ENCODE assay signal across 10 mouse cellular contexts in genomic region chr7:100392265-100392664, GRCm38 (mm10). TPM values are rescaled to one million over a fixed set of nuclear protein-coding genes. Genes with fewer than 3 reads are reported as not detected.
DNase-seq lines count a peak whose midpoint lies in the region; ATAC-seq and TF ChIP-seq lines count a peak whose summit lies in the region.
"Had no signal": no experiment of that assay in that cellular context is flagged by ENCODE, and none has a peak within 500 bp of the region (broad histone marks: within the 10 kb centered on the region; RNA-seq: fewer than 3 reads in every experiment).

No protein-coding gene starts in this region.

- peaks cover 2% of the 10 kb centered on the region; the same call in 1 of the 2 replicates for H3K36me3 ChIP-seq in stomach, postnatal 0 days (ENCODE audit: control insufficient read depth, insufficient read depth, low read length)
- peaks cover 65% of the 10 kb centered on the region for H3K36me3 ChIP-seq in neural tube, embryonic 15.5 days

- H3K9ac ChIP-seq in stomach, postnatal 0 days (ENCODE audit: low read length) = no peak overlapping the region
- no peak overlapping the region for H3K9ac ChIP-seq in neural tube, embryonic 15.5 days (replicated peaks)
- H3K9ac ChIP-seq: hindbrain, embryonic 13.5 days had no signal

- no peaks in the 10 kb centered on the region for H3K4me1 ChIP-seq in stomach, postnatal 0 days (replicated peaks; ENCODE audit: control insufficient read depth, insufficient read depth)
- H3K4me1 ChIP-seq in neural tube, embryonic 15.5 days = no peaks in the 10 kb centered on the region
- H3K4me1 ChIP-seq: hindbrain, embryonic 13.5 days had no signal

- peak; percentile 6 to 7 for DNase-seq in cerebellum, postnatal 14 days
- DNase-seq in cerebellum, adult 11-12 months = no peak
- DNase-seq in kidney, postnatal 14 days = peak; percentile 18
- DNase-seq in kidney, adult 8-10 months = no peak
- DNase-seq in right cerebral cortex, postnatal 14 days = peak; percentile 24
- DNase-seq in right cerebral cortex, adult 18-20 months = no peak
- peak; percentile 20 for DNase-seq in stomach, postnatal 0 days (ENCODE audit: low spot score)
- DNase-seq: cerebellum, postnatal 36 days had no signal

- no peak overlapping the region for H3K4me2 ChIP-seq in stomach, postnatal 0 days (replicated peaks; ENCODE audit: low read depth)
- no peak overlapping the region for H3K4me2 ChIP-seq in neural tube, embryonic 15.5 days
- H3K4me2 ChIP-seq: hindbrain, embryonic 13.5 days had no signal

- no peaks in the 10 kb centered on the region for H3K27me3 ChIP-seq in stomach, postnatal 0 days (ENCODE audit: control insufficient read depth, insufficient read depth, low read length)
- no peaks in the 10 kb centered on the region for H3K27me3 ChIP-seq in neural tube, embryonic 15.5 days (replicated peaks)
- H3K27me3 ChIP-seq: hindbrain, embryonic 13.5 days had no signal

- 75% methylated on average over 2 of the region's 2 CpGs for WGBS in stomach, postnatal 0 days
- 83% methylated on average over 2 of the region's 2 CpGs for WGBS in neural tube, embryonic 15.5 days

- H3K27ac ChIP-seq in stomach, postnatal 0 days (replicated peaks) = no peak overlapping the region
- no peak overlapping the region for H3K27ac ChIP-seq in neural tube, embryonic 15.5 days (replicated peaks)
- H3K27ac ChIP-seq: hindbrain, embryonic 13.5 days had no signal

- no peak overlapping the region for H3K4me3 ChIP-seq in stomach, postnatal 0 days (ENCODE audit: low read depth, low read length)
- H3K4me3 ChIP-seq in neural tube, embryonic 15.5 days (replicated peaks) = no peak overlapping the region
- H3K4me3 ChIP-seq: hindbrain, embryonic 13.5 days had no signal

- peak; percentile 57 for TF ChIP-seq CTCF in stomach, postnatal 0 days (IDR thresholded peaks at IDR 0.05; ENCODE audit: low read depth)

- ATAC-seq in stomach, postnatal 0 days (ENCODE audit: low FRiP score, low TSS enrichment) = no peak
- no peak for ATAC-seq in neural tube, embryonic 15.5 days (ENCODE audit: low FRiP score)

- no peak for TF ChIP-seq EP300 in stomach, postnatal 0 days (optimal IDR thresholded peaks at IDR 0.05)

- no peaks in the 10 kb centered on the region for H3K9me3 ChIP-seq in stomach, postnatal 0 days (ENCODE audit: control insufficient read depth, low read length)
- H3K9me3 ChIP-seq in neural tube, embryonic 15.5 days (replicated peaks) = no peaks in the 10 kb centered on the region
- H3K9me3 ChIP-seq: hindbrain, embryonic 13.5 days had no signal

RNA-seq across cellular contexts. Expression of gene Ppme1, which starts 20.2 kb away (rescaled TPM):
- 27.2 and 28.0 TPM in 2 replicates for polyA plus RNA-seq in stomach, postnatal 0 days (2015; fragmentation: Nextera tagmentation; extraction: Ambion mirVana)
- polyA plus RNA-seq in neural tube, embryonic 15.5 days (2015; fragmentation: Nextera tagmentation; extraction: Ambion mirVana) = 142 and 165 TPM in 2 replicates

RNA-seq across cellular contexts. Expression of gene C2cd3, which starts 20.2 kb away (rescaled TPM):
- polyA plus RNA-seq in stomach, postnatal 0 days (2015; fragmentation: Nextera tagmentation; extraction: Ambion mirVana) = 5.2 and 5.6 TPM in 2 replicates
- 15.9 and 17.0 TPM in 2 replicates for polyA plus RNA-seq in neural tube, embryonic 15.5 days (2015; fragmentation: Nextera tagmentation; extraction: Ambion mirVana)

Comparison
In these comparisons a context has a peak if more than half of its experiments do, and no peak if none do; other contexts are left out.
1. DNase-seq: peak in cerebellum, postnatal 14 days (2 of 2), kidney, postnatal 14 days (single experiment), right cerebral cortex, postnatal 14 days (single experiment) and stomach, postnatal 0 days (single experiment); none in cerebellum, adult 11-12 months (single experiment), kidney, adult 8-10 months (0 of 2) and right cerebral cortex, adult 18-20 months (single experiment).